Mouse (Mus musculus) intestine, embryonic 16.5 days (tissue): ENCODE results near the gene Nos2. TPM values are rescaled to one million over a fixed set of nuclear protein-coding genes. Genes with fewer than 3 reads are reported as not detected.
"Not testable (repeated sequence)": the region's sequence is repeated elsewhere in the genome, so short reads cannot be mapped to it uniquely, and the experiment has no call there.

ENCODE experiments used
- ATAC-seq: fragments of 200-750 bp; cut with Nextera tagmentation; 2 replicates; pipeline ENCODE4 v1.8.0; 2017; ENCODE audit warnings: moderate TSS enrichment, moderate library complexity
- H3K27ac ChIP-seq: fragments of 300-500 bp; sonication (generic); 2 replicates; pipeline ENCODE4 v1.5.1; 2014; ENCODE audit warnings: mild to moderate bottlenecking, low read length
- H3K27me3 ChIP-seq: fragments of 300-500 bp; sonication (generic); replicated peaks from 2 replicates; pipeline ENCODE4 v1.6.1; 2014; ENCODE audit warnings: low read length, control low read depth, mixed read lengths; ENCODE audit not compliant: control insufficient read depth, insufficient read depth
- H3K36me3 ChIP-seq: fragments of 300-500 bp; sonication (generic); 2 replicates; pipeline ENCODE4 v1.6.1; 2014; ENCODE audit warnings: low read length, control low read depth; ENCODE audit not compliant: control insufficient read depth, insufficient read depth
- H3K4me1 ChIP-seq: fragments of 300-500 bp; sonication (generic); 2 replicates; pipeline ENCODE4 v1.6.1; 2014; ENCODE audit warnings: low read length, control low read depth, mixed read lengths; ENCODE audit not compliant: control insufficient read depth, insufficient read depth
- H3K4me2 ChIP-seq: fragments of 300-500 bp; sonication (generic); 2 replicates; pipeline ENCODE4 v1.6.1; 2014; ENCODE audit warnings: low read depth, low read length, control low read depth
- H3K4me3 ChIP-seq: fragments of 300-500 bp; sonication (generic); 2 replicates; pipeline ENCODE4 v1.5.1; 2014; ENCODE audit warnings: mild to moderate bottlenecking, low read length
- H3K9ac ChIP-seq: fragments of 300-500 bp; sonication (generic); 2 replicates; pipeline ENCODE4 v1.6.1; 2014; ENCODE audit warnings: low read depth, low read length
- H3K9me3 ChIP-seq: fragments of 300-500 bp; sonication (generic); 2 replicates; pipeline ENCODE4 v1.6.1; 2016; ENCODE audit warnings: low read length, control low read depth; ENCODE audit not compliant: control insufficient read depth
- WGBS: fragments of 180-500 bp; shearing (Covaris S2); extraction: QIAGEN DNeasy Blood & Tissue Kit; methylation state at CpG from one replicate; pipeline ENCODE4 v1.1.7; 2014; 5-methylcytosine and 5-hydroxymethylcytosine counted together
- polyA plus RNA-seq: library from polyadenylated mRNA; unstranded; fragments of >200 nt; fragmentation: Nextera tagmentation; extraction: Ambion mirVana; gene quantifications from 2 replicates; pipeline ENCODE4 v1.2.1, GENCODE M21; 2015

Gene Nos2
- polyA plus RNA-seq, 1 experiment from 2014 or later, result 1.1 TPM

- H3K9me3 ChIP-seq, result no peaks in the 10 kb centered on the region
- H3K27ac ChIP-seq, result peak overlapping the region; percentile 67
- H3K36me3 ChIP-seq, result no peaks in the 10 kb centered on the region
- H3K4me2 ChIP-seq, result no peak overlapping the region
- WGBS, result 73% methylated on average over 4 of the region's 4 CpGs
- H3K4me3 ChIP-seq, result no peak overlapping the region
- ATAC-seq, result no peak
- no peaks in the 10 kb centered on the region for H3K27me3 ChIP-seq
- no peak overlapping the region for H3K9ac ChIP-seq
- H3K4me1 ChIP-seq, result peaks cover 27% of the 10 kb centered on the region
Measured at GRCm38 (mm10) chr11:79001871-79002270, 81.3 kb downstream of the Nos2 start.

DNA sequence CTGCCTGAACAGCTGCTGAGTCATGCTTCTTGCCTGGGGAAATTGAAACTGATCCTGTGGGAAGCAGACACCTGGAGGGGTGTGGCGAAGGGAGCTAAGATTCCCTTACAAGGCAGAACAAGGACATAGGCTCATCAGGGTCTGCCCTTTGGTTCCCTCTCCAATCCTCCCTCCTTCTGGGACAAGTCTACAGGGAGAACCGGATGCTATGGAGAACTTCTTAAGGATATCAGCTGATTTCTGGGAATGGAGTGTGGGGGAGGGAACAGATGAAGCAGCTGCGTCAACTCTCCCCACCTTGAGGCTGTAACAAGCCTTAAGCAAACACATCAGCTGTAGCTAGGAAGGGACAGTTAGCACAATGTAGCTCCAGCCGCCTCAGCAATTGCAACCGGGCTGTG lies 82.0 kb downstream of the Nos2 start:
- no peak overlapping the region for H3K4me3 ChIP-seq
- peak overlapping the region; percentile 26; the same call in 1 of the 2 replicates for H3K9ac ChIP-seq
- no peak overlapping the region for H3K4me2 ChIP-seq
- no peaks in the 10 kb centered on the region for H3K9me3 ChIP-seq
- ATAC-seq, result peak; percentile 80
- no peaks in the 10 kb centered on the region for H3K36me3 ChIP-seq
- peak overlapping the region; percentile 67 for H3K27ac ChIP-seq
- H3K4me1 ChIP-seq, result peaks cover 27% of the 10 kb centered on the region
- WGBS, result 38% methylated on average over 5 of the region's 5 CpGs
- H3K27me3 ChIP-seq, result no peaks in the 10 kb centered on the region

DNA sequence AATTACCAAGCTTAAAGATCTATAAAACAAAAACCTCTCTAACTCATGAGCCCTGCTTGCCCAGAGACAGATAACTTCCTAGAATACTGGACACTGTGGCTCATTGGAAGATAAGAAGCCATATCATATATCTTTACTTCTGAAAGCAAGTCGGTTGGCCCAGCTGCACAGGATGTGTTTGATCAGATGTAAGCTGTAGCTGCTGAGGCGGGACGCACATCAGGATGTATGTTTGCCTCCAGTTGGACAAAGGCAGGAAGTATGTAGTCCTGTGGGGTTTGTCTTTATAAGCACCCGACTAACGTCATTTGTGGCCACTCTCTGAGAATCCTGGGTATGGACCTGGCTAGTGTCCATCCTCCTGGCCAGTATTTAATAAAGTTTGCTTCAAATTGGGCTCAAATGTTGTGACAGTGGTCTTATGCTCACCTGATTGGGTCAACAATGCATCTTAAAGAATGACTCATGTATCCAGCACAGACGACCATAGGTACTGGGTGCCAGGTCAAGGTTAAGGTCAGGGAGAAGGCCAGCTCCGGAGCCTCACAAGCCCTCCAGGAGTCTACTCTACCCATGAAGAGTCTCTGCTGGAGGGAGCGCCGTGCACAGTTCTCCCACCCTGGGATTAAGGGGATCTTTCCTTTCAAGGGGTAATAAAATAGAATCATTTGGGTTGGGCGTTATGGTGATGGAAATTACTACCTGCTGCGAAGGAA lies 82.6 kb downstream of the Nos2 start:
- no peak overlapping the region for H3K9ac ChIP-seq
- H3K27ac ChIP-seq, result peak overlapping the region; percentile 67
- H3K9me3 ChIP-seq, result no peaks in the 10 kb centered on the region
- ATAC-seq, result peak; percentile 30; the same call in 1 of the 2 replicates
- no peak overlapping the region for H3K4me3 ChIP-seq
- peaks cover 30% of the 10 kb centered on the region for H3K4me1 ChIP-seq
- 46% methylated on average over 11 of the region's 11 CpGs for WGBS
- H3K27me3 ChIP-seq, result no peaks in the 10 kb centered on the region
- H3K36me3 ChIP-seq, result no peaks in the 10 kb centered on the region
- H3K4me2 ChIP-seq, result no peak overlapping the region

- peaks cover 33% of the 10 kb centered on the region for H3K4me1 ChIP-seq
- WGBS, result 59% methylated on average over 10 of the region's 10 CpGs
- peak; percentile 63 for ATAC-seq
- peak overlapping the region; percentile 67 for H3K27ac ChIP-seq
- no peaks in the 10 kb centered on the region for H3K27me3 ChIP-seq
- H3K4me3 ChIP-seq, result no peak overlapping the region
- H3K36me3 ChIP-seq, result no peaks in the 10 kb centered on the region
- H3K9ac ChIP-seq, result no peak overlapping the region
- H3K9me3 ChIP-seq, result no peaks in the 10 kb centered on the region
- no peak overlapping the region for H3K4me2 ChIP-seq
Measured at GRCm38 (mm10) chr11:79003769-79004638, 83.4 kb downstream of the Nos2 start.

DNA sequence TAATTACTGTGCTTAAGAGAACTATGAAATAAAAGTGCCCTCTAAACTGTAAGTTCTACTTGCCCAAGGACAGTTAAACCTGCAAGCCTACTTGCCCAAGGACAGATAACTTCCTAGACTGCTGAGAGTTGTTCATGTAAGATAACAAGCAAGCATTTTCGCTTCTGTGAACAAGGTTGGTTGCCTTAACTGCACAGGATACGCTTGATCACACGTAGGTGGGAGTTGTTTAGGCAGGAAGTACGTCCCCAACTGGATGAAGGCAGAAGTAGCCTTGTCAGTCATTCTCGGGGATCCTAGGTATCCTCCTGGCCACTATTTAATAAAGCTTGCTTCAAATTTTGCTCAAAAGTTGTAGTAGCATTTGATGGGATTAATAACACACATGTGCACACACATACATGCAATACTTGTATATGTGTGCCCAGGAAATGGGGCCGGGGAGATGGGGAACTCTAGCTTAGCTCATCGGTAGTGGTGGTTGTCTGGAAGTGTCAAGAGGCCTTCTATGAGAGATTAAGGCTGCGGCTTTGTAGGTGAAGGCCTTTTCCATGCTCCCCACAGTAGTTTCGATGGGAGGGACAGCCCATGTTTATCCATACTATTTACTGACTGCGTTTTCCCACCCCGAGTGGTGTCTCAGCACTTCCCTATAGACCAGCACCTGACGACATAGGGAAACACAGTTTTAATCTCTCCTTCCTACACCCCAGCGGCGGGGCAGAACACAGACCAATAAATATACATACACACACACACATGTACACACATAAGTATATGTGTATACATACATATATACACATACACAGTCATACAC lies 85.2 kb downstream of the Nos2 start:
- H3K27ac ChIP-seq, result 0 out of 2 replicates have a peak overlapping the region, but pooled peaks have one; percentile 23
- no peaks in the 10 kb centered on the region for H3K9me3 ChIP-seq
- H3K4me3 ChIP-seq, result no peak overlapping the region
- H3K4me2 ChIP-seq, result no peak overlapping the region
- H3K36me3 ChIP-seq, result no peaks in the 10 kb centered on the region
- H3K9ac ChIP-seq, result no peak overlapping the region
- H3K4me1 ChIP-seq, result peaks cover 33% of the 10 kb centered on the region
- ATAC-seq, result no peak
- 77% methylated on average over 14 of the region's 14 CpGs for WGBS
- H3K27me3 ChIP-seq, result no peaks in the 10 kb centered on the region

GRCm38 (mm10) chr11:79006417-79006816 lies 85.8 kb downstream of the Nos2 start:
- no peak overlapping the region for H3K4me2 ChIP-seq
- no peaks in the 10 kb centered on the region for H3K36me3 ChIP-seq
- WGBS, result 47% methylated on average over 5 of the region's 5 CpGs
- peak; percentile 44 for ATAC-seq
- no peaks in the 10 kb centered on the region for H3K9me3 ChIP-seq
- H3K27me3 ChIP-seq, result no peaks in the 10 kb centered on the region
- no peak overlapping the region for H3K4me3 ChIP-seq
- H3K9ac ChIP-seq, result no peak overlapping the region
- H3K27ac ChIP-seq, result no peak overlapping the region
- H3K4me1 ChIP-seq, result peaks cover 33% of the 10 kb centered on the region

- 67% methylated on average over 3 of the region's 3 CpGs for WGBS
- H3K9ac ChIP-seq, H3K36me3 ChIP-seq, H3K4me3 ChIP-seq, H3K27me3 ChIP-seq, H3K9me3 ChIP-seq, ATAC-seq, H3K4me2 ChIP-seq, H3K27ac ChIP-seq: not testable (repeated sequence)
- H3K4me1 ChIP-seq, result peaks cover 28% of the 10 kb centered on the region
Measured at GRCm38 (mm10) chr11:79007356-79007755, 86.8 kb downstream of the Nos2 start.

GRCm38 (mm10) chr11:79008007-79008775 lies 87.6 kb downstream of the Nos2 start:
- no peak overlapping the region for H3K4me2 ChIP-seq
- H3K36me3 ChIP-seq, result peaks cover 3% of the 10 kb centered on the region; the same call in 1 of the 2 replicates
- 74% methylated on average over 6 of the region's 6 CpGs for WGBS
- no peak overlapping the region; the same call in 1 of the 2 replicates for H3K9ac ChIP-seq
- peak; percentile 52 for ATAC-seq
- peak overlapping the region; percentile 75 for H3K27ac ChIP-seq
- no peak overlapping the region for H3K4me3 ChIP-seq
- no peaks in the 10 kb centered on the region for H3K27me3 ChIP-seq
- H3K9me3 ChIP-seq, result no peaks in the 10 kb centered on the region
- H3K4me1 ChIP-seq, result peaks cover 21% of the 10 kb centered on the region
